Mouse (Mus musculus) CD4-positive naive resting alpha-beta T cell, adult 76 days (primary cell): ENCODE results near the gene Asb13. TPM values are rescaled to one million over a fixed set of nuclear protein-coding genes. Genes with fewer than 3 reads are reported as not detected.

Source experiments
- total RNA-seq: library from RNA; stranded (reverse); gene quantifications from one replicate; pipeline ENCODE4 v1.2.4, GENCODE M21; 2023

The Asb13 gene
- total RNA-seq, result 28.9 TPM

GRCm38 (mm10) chr13:3633895-3634811 lies at the start of gene Asb13:
Gene Asb13, plus strand, starts transcription at chr13:3634032.

GRCm38 (mm10) chr13:3610795-3611438 lies 22.9 kb upstream of the Asb13 start, which contains the start of gene Fam208b:
Gene Fam208b, minus strand, starts transcription at chr13:3611108.

Other genes starting within 250 kb of the Asb13 start
- gene Gdi2, start 96.0 kb upstream of the Asb13 start, total RNA-seq, result 340 TPM
- 94.6 TPM for gene Fam208b, start 22.9 kb upstream of the Asb13 start, total RNA-seq
- gene Calml3, start 170.3 kb downstream of the Asb13 start, total RNA-seq, result not detected
- gene Calm4, start 203.7 kb downstream of the Asb13 start, total RNA-seq, result not detected
- not detected for gene Calm5, start 220.1 kb downstream of the Asb13 start, total RNA-seq